Mouse (Mus musculus) heart, embryonic 10.5 days (tissue): ENCODE measurements around the gene Ccdc85b. TPM values are rescaled to one million over a fixed set of nuclear protein-coding genes. Genes with fewer than 3 reads are reported as not detected.

Experiments
- DNase-seq: peaks from one replicate; pipeline ENCODE4 v3.0.0-alpha.2; 2017; ENCODE audit warnings: low spot score
- H3K27ac ChIP-seq: fragments of 300-500 bp; sonication (generic); 2 replicates; pipeline ENCODE4 v1.5.1; 2016; ENCODE audit warnings: mild to moderate bottlenecking
- H3K27me3 ChIP-seq: fragments of 300-500 bp; sonication (generic); 2 replicates; pipeline ENCODE4 v1.6.1; 2016; ENCODE audit warnings: mild to moderate bottlenecking; ENCODE audit not compliant: poor library complexity, insufficient read depth, severe bottlenecking
- H3K36me3 ChIP-seq: fragments of 300-500 bp; sonication (generic); 2 replicates; pipeline ENCODE4 v1.6.1; 2016; ENCODE audit warnings: mild to moderate bottlenecking, moderate library complexity
- H3K4me1 ChIP-seq: fragments of 300-500 bp; sonication (generic); 2 replicates; pipeline ENCODE4 v1.6.1; 2016; ENCODE audit warnings: mild to moderate bottlenecking
- H3K4me3 ChIP-seq: fragments of 300-500 bp; sonication (generic); 2 replicates; pipeline ENCODE4 v1.5.1; 2016; ENCODE audit warnings: mild to moderate bottlenecking, moderate library complexity
- H3K9me3 ChIP-seq: fragments of 300-500 bp; sonication (generic); 2 replicates; pipeline ENCODE4 v1.6.1; 2016; ENCODE audit warnings: mild to moderate bottlenecking, moderate library complexity
- WGBS: fragments of 180-500 bp; shearing (Covaris S2); methylation state at CpG from one replicate; pipeline ENCODE4 v1.1.7; 2016; 5-methylcytosine and 5-hydroxymethylcytosine counted together
- polyA plus RNA-seq: library from polyadenylated mRNA; unstranded; fragments of >200 nt; fragmentation: Nextera tagmentation; extraction: Ambion mirVana; gene quantifications from 2 replicates; pipeline ENCODE4 v1.2.1, GENCODE M21; 2016

Gene Ccdc85b
- polyA plus RNA-seq, 1 experiment from 2014 or later: 11.6 TPM

- DNase-seq: no peak
- peaks cover 38% of the 10 kb centered on the region for H3K4me1 ChIP-seq
- H3K9me3 ChIP-seq: no peaks in the 10 kb centered on the region
- H3K27me3 ChIP-seq: no peaks in the 10 kb centered on the region
- no peak overlapping the region for H3K27ac ChIP-seq
- WGBS: 84% methylated on average over 10 of the region's 10 CpGs
- no peak overlapping the region for H3K4me3 ChIP-seq
- H3K36me3 ChIP-seq: peaks cover 60% of the 10 kb centered on the region
Measured at GRCm38 (mm10) chr19:5477004-5477667, 19.4 kb upstream of the Ccdc85b start.

GRCm38 (mm10) chr19:5475069-5475714 lies 17.5 kb upstream of the Ccdc85b start:
- 17% methylated on average over 13 of the region's 13 CpGs for WGBS
- Histone ChIP-seq H3K27ac (peak overlapping the region; percentile 96), H3K27me3 (no peaks in the 10 kb centered on the region), H3K4me1 (peaks cover 39% of the 10 kb centered on the region), H3K36me3 (peaks cover 41% of the 10 kb centered on the region), H3K4me3 (peak overlapping the region; percentile 81), H3K9me3 (no peaks in the 10 kb centered on the region)
- no peak for DNase-seq

GRCm38 (mm10) chr19:5474281-5475068 lies 16.8 kb upstream of the Ccdc85b start:
- Histone ChIP-seq H3K4me1 (peaks cover 46% of the 10 kb centered on the region), H3K36me3 (peaks cover 33% of the 10 kb centered on the region), H3K4me3 (peak overlapping the region; percentile 81), H3K9me3 (no peaks in the 10 kb centered on the region), H3K27ac (peak overlapping the region; percentile 96), H3K27me3 (no peaks in the 10 kb centered on the region)
- no peak for DNase-seq
- WGBS: under 1% methylated on average over 46 of the region's 68 CpGs

GRCm38 (mm10) chr19:5473720-5474119 lies 16.0 kb upstream of the Ccdc85b start, which contains the start of gene Efemp2:
Gene Efemp2 (plus strand): TSS chr19:5473954.
- peaks cover 26% of the 10 kb centered on the region for H3K36me3 ChIP-seq
- H3K4me3 ChIP-seq: peak within 1 kb of the TSS; percentile 81
- H3K27ac ChIP-seq: peak within 1 kb of the TSS; percentile 96
- WGBS: under 1% methylated on average over 22 of the region's 22 CpGs
- H3K27me3 ChIP-seq: no peaks in the 10 kb centered on the region
- peaks cover 54% of the 10 kb centered on the region for H3K4me1 ChIP-seq
- DNase-seq: peak; percentile 95
- no peaks in the 10 kb centered on the region for H3K9me3 ChIP-seq

GRCm38 (mm10) chr19:5472857-5473256 lies 15.2 kb upstream of the Ccdc85b start:
- peaks cover 55% of the 10 kb centered on the region for H3K4me1 ChIP-seq
- peaks cover 19% of the 10 kb centered on the region for H3K36me3 ChIP-seq
- H3K27ac ChIP-seq: no peak overlapping the region
- no peaks in the 10 kb centered on the region for H3K27me3 ChIP-seq
- no peak for DNase-seq
- no peaks in the 10 kb centered on the region for H3K9me3 ChIP-seq
- no peak overlapping the region for H3K4me3 ChIP-seq
- WGBS: 73% methylated on average over 3 of the region's 3 CpGs

GRCm38 (mm10) chr19:5471846-5472245 lies 14.2 kb upstream of the Ccdc85b start:
- peaks cover 6% of the 10 kb centered on the region; the same call in 1 of the 2 replicates for H3K27me3 ChIP-seq
- H3K36me3 ChIP-seq: peaks cover 20% of the 10 kb centered on the region
- 51% methylated on average over 5 of the region's 5 CpGs for WGBS
- H3K4me3 ChIP-seq: no peak overlapping the region
- DNase-seq: no peak
- peaks cover 54% of the 10 kb centered on the region for H3K4me1 ChIP-seq
- no peaks in the 10 kb centered on the region for H3K9me3 ChIP-seq
- H3K27ac ChIP-seq: no peak overlapping the region

GRCm38 (mm10) chr19:5468374-5468773 lies 10.7 kb upstream of the Ccdc85b start, which contains the start of gene Ctsw:
Gene Ctsw (minus strand): TSS chr19:5468507.
- Histone ChIP-seq H3K36me3 (peaks cover 46% of the 10 kb centered on the region), H3K4me1 (peaks cover 35% of the 10 kb centered on the region), H3K27ac (0 out of 2 replicates have a peak within 1 kb of the TSS, but pooled peaks have one; percentile 5), H3K27me3 (peaks cover 18% of the 10 kb centered on the region), H3K9me3 (no peaks in the 10 kb centered on the region), H3K4me3 (no peak within 1 kb of the TSS)
- no peak for DNase-seq
- WGBS: 55% methylated on average over 5 of the region's 5 CpGs

- H3K27me3 ChIP-seq: peaks cover 18% of the 10 kb centered on the region
- H3K4me3 ChIP-seq: no peak overlapping the region
- 90% methylated on average over 6 of the region's 6 CpGs for WGBS
- no peaks in the 10 kb centered on the region for H3K9me3 ChIP-seq
- H3K36me3 ChIP-seq: peaks cover 58% of the 10 kb centered on the region
- H3K4me1 ChIP-seq: peaks cover 32% of the 10 kb centered on the region
- no peak overlapping the region for H3K27ac ChIP-seq
- DNase-seq: no peak
Measured at GRCm38 (mm10) chr19:5466916-5467500, 9.3 kb upstream of the Ccdc85b start.

GRCm38 (mm10) chr19:5465037-5465436 lies 7.3 kb upstream of the Ccdc85b start:
- no peak overlapping the region for H3K27ac ChIP-seq

GRCm38 (mm10) chr19:5463791-5464562 lies 6.3 kb upstream of the Ccdc85b start:
- DNase-seq: peak; percentile 83
- Histone ChIP-seq H3K36me3 (peaks cover 58% of the 10 kb centered on the region), H3K27me3 (peaks cover 22% of the 10 kb centered on the region), H3K4me3 (peak overlapping the region; percentile 38), H3K27ac (peak overlapping the region; percentile 87), H3K9me3 (no peaks in the 10 kb centered on the region), H3K4me1 (peaks cover 30% of the 10 kb centered on the region)
- 55% methylated on average over 15 of the region's 15 CpGs for WGBS

More at GRCm38 (mm10) chr19:5465037-5465436, 7.3 kb upstream of the Ccdc85b start:
- Histone ChIP-seq H3K4me1 (peaks cover 37% of the 10 kb centered on the region), H3K27me3 (peaks cover 18% of the 10 kb centered on the region), H3K9me3 (no peaks in the 10 kb centered on the region), H3K4me3 (no peak overlapping the region), H3K36me3 (peaks cover 58% of the 10 kb centered on the region)
- WGBS: 96% methylated on average over 8 of the region's 8 CpGs
- no peak for DNase-seq

GRCm38 (mm10) chr19:5463212-5463611 lies 5.5 kb upstream of the Ccdc85b start:
- DNase-seq: no peak
- Histone ChIP-seq H3K27me3 (peaks cover 25% of the 10 kb centered on the region), H3K36me3 (peaks cover 58% of the 10 kb centered on the region), H3K4me1 (peaks cover 26% of the 10 kb centered on the region), H3K9me3 (no peaks in the 10 kb centered on the region), H3K4me3 (no peak overlapping the region), H3K27ac (no peak overlapping the region)
- 80% methylated on average over 9 of the region's 9 CpGs for WGBS

- no peak overlapping the region for H3K27ac ChIP-seq
- H3K36me3 ChIP-seq: peaks cover 41% of the 10 kb centered on the region
- 85% methylated on average over 6 of the region's 6 CpGs for WGBS
- H3K27me3 ChIP-seq: peaks cover 15% of the 10 kb centered on the region; the same call in 1 of the 2 replicates
- H3K4me3 ChIP-seq: peak overlapping the region; percentile 84
- no peak for DNase-seq
- no peaks in the 10 kb centered on the region for H3K9me3 ChIP-seq
- peaks cover 36% of the 10 kb centered on the region for H3K4me1 ChIP-seq
Measured at GRCm38 (mm10) chr19:5461411-5461810, 3.7 kb upstream of the Ccdc85b start.
